Mouse (Mus musculus) Patski (cell line): ENCODE results near the gene Nxf1. TPM values are rescaled to one million over a fixed set of nuclear protein-coding genes. Genes with fewer than 3 reads are reported as not detected.
A peak's percentile ranks its signal among the peaks of the same experiment; 100 is the strongest.

Experiments
- ATAC-seq: fragments of 100-300 bp; one replicate; pipeline ENCODE4 v1.8.0; 2021
- CTCF ChIA-PET: fragments of 350-600 bp; sonication (Branson Sonifier 250); formaldehyde crosslinking; loops from one replicate; lab custom pipeline; 2022; ENCODE audit warnings: inconsistent platforms; lab: Charles Lee
- POLR2A ChIA-PET: fragments of 350-600 bp; sonication (Branson Sonifier 250); formaldehyde crosslinking; loops from one replicate; lab custom pipeline; 2022; ENCODE audit warnings: antibody characterized with exemption, inconsistent platforms; lab: Charles Lee
- DNase-seq: peaks from one replicate; pipeline ENCODE4 v3.0.0-alpha.2; 2011; ENCODE audit warnings: low read depth, low spot score
- H3K27me3 ChIP-seq: fragments of 371-371 bp; one replicate; pipeline ENCODE4 v1.5.1; 2021
- CTCF ChIP-seq: fragments of 100-300 bp; IDR thresholded peaks from one replicate; pipeline ENCODE4 v1.5.1; 2021
- in situ Hi-C: fragments of 300-500 bp; cut with MboI; formaldehyde crosslinking; loops from 3 replicates; pipeline ENCODE4 v1.11.1; 2018; ENCODE audit warnings: low pct_unique_long_range_greater_than_20kb, mixed read lengths
- polyA plus RNA-seq: library from polyadenylated mRNA; unstranded; gene quantifications from one replicate; pipeline ENCODE4 v1.2.3, GENCODE M21; 2021

Nxf1 gene
- polyA plus RNA-seq, 1 experiment from 2014 or later, result 164 TPM

DNA sequence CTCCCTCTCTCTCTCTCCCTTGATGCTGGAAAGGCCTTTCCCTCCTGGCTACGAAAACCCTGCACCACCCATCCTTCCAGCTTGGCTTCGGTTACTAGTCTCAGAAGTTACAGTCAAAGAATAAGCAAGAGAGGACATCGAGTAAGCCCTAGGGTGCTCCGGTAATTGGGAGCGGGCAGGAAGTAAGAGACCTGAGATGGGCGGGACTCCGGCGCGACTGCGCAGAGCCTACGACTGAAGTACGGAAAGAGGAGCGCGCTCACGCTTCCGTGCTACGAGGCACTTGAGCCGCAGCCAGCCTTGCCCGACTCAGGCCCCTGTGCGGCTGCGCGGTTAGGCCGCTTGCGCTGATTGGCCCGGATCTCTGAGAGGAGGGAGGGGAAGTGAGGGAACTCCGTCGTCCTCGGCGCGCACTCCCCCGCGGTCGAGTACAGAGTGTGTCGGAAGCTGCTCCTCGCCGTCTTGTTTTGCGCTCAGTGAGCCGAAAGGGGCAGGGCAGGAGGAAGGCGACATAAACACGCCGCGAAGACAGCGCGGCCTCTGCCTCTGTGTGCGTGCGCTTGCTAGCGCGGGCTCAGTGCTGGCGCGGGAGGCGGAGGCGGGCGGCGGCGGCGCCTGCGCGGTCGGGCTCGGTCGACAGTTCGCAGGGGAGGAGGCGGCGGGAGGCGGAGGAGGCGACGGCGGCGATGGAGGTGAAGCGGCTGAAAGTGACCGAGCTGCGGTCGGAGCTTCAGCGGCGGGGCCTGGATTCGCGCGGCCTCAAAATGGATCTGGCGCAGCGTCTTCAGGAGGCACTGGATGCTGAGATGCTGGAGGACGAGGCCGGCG is 62.9 kb downstream of the Nxf1 start, which contains the start of gene Hnrnpul2:
Gene Hnrnpul2, plus strand, starts transcription at position 415 of the 828 bp plus-strand sequence.
- DNase-seq (peak; percentile 97), ATAC-seq (peak; percentile 82)
- TF ChIP-seq CTCF, result no peak
- in situ Hi-C loops, result loop anchor here (5.0 to 10.0 kb wide), 2 partner anchors 68 to 245 kb away; no protein-coding TSS in a partner anchor
- CTCF ChIA-PET, result interaction anchor here (1.1 kb wide), 1 partner anchor 11 kb away, joined by 3 read pairs; no protein-coding TSS in a partner anchor
- POLR2A ChIA-PET, result interaction anchor here (0.6 to 2.1 kb wide), 12 partner anchors 13 to 97 kb away, joined by 3 to 7 read pairs (median 4); partner anchors contain the start of genes Gng3, Polr2g and Slc3a2
- H3K27me3 ChIP-seq, result no peaks in the 10 kb centered on the region

Other genes starting within 250 kb of the Nxf1 start
- not detected for gene Slc22a8, start 165.8 kb upstream of the Nxf1 start, polyA plus RNA-seq
- not detected for gene Slc22a6, start 139.0 kb upstream of the Nxf1 start, polyA plus RNA-seq
- gene Chrm1, start 93.3 kb upstream of the Nxf1 start, polyA plus RNA-seq, result 0.01 TPM
- gene Slc3a2, start 33.7 kb upstream of the Nxf1 start, polyA plus RNA-seq, result 807 TPM
- gene Wdr74, start 21.2 kb upstream of the Nxf1 start, polyA plus RNA-seq, result 64.7 TPM
- gene 1700092M07Rik, start 16.4 kb upstream of the Nxf1 start, polyA plus RNA-seq, result 0.86 TPM
- 116 TPM for gene Stx5a, start 15.7 kb upstream of the Nxf1 start, polyA plus RNA-seq
- gene Tmem223, start 13.9 kb downstream of the Nxf1 start, polyA plus RNA-seq, result 74.3 TPM
- 58.9 TPM for gene Tmem179b, start 17.4 kb downstream of the Nxf1 start, polyA plus RNA-seq
- gene Taf6l, start 29.3 kb downstream of the Nxf1 start, polyA plus RNA-seq, result 25.8 TPM
- gene Polr2g, start 41.5 kb downstream of the Nxf1 start, polyA plus RNA-seq, result 148 TPM
- gene Zbtb3, start 45.5 kb downstream of the Nxf1 start, polyA plus RNA-seq, result 5.0 TPM
- 51.4 TPM for gene Ttc9c, start 62.3 kb downstream of the Nxf1 start, polyA plus RNA-seq
- 136 TPM for gene Hnrnpul2, start 62.9 kb downstream of the Nxf1 start, polyA plus RNA-seq
- 3.3 TPM for gene AC129217.1, start 72.7 kb downstream of the Nxf1 start, polyA plus RNA-seq
- gene Bscl2, start 80.4 kb downstream of the Nxf1 start, polyA plus RNA-seq, result 4.1 TPM
- gene Gng3, start 82.1 kb downstream of the Nxf1 start, polyA plus RNA-seq, result 0.50 TPM
- 0.10 TPM for gene Lrrn4cl, start 93.7 kb downstream of the Nxf1 start, polyA plus RNA-seq
- gene Ubxn1, start 114.4 kb downstream of the Nxf1 start, polyA plus RNA-seq, result 270 TPM
- gene Uqcc3, start 123.8 kb downstream of the Nxf1 start, polyA plus RNA-seq, result 50.7 TPM
- 15.4 TPM for gene Lbhd1, start 126.7 kb downstream of the Nxf1 start, polyA plus RNA-seq
- gene Gm49403, start 126.9 kb downstream of the Nxf1 start, polyA plus RNA-seq, result not detected
- 69.6 TPM for gene 1810009A15Rik, start 131.8 kb downstream of the Nxf1 start, polyA plus RNA-seq
- gene Gm49416, start 131.9 kb downstream of the Nxf1 start, polyA plus RNA-seq, result 5.9 TPM
- gene Ints5, start 135.9 kb downstream of the Nxf1 start, polyA plus RNA-seq, result 31.2 TPM
- 308 TPM for gene Ganab, start 141.0 kb downstream of the Nxf1 start, polyA plus RNA-seq
- 53.3 TPM for gene B3gat3, start 163.3 kb downstream of the Nxf1 start, polyA plus RNA-seq
- 9.1 TPM for gene Rom1, start 172.3 kb downstream of the Nxf1 start, polyA plus RNA-seq
- gene Eml3, start 172.5 kb downstream of the Nxf1 start, polyA plus RNA-seq, result 56.5 TPM
- 141 TPM for gene Mta2, start 184.8 kb downstream of the Nxf1 start, polyA plus RNA-seq
- gene Tut1, start 196.8 kb downstream of the Nxf1 start, polyA plus RNA-seq, result 24.6 TPM
- gene Eef1g, start 210.0 kb downstream of the Nxf1 start, polyA plus RNA-seq, result 419 TPM
- 57.7 TPM for gene Ahnak, start 232.2 kb downstream of the Nxf1 start, polyA plus RNA-seq